Mouse (Mus musculus) cerebellum, adult (tissue): ENCODE results near the gene Cdc6.

Experiments used
- ATAC-seq: cut with Nextera tagmentation; 2 replicates; pipeline ENCODE4 v1.9.2; 2017; ENCODE audit warnings: mild to moderate bottlenecking, moderate library complexity, mixed read lengths; ENCODE audit not compliant: insufficient number of reproducible peaks, low FRiP score, low TSS enrichment

Gene Cdc6

DNA sequence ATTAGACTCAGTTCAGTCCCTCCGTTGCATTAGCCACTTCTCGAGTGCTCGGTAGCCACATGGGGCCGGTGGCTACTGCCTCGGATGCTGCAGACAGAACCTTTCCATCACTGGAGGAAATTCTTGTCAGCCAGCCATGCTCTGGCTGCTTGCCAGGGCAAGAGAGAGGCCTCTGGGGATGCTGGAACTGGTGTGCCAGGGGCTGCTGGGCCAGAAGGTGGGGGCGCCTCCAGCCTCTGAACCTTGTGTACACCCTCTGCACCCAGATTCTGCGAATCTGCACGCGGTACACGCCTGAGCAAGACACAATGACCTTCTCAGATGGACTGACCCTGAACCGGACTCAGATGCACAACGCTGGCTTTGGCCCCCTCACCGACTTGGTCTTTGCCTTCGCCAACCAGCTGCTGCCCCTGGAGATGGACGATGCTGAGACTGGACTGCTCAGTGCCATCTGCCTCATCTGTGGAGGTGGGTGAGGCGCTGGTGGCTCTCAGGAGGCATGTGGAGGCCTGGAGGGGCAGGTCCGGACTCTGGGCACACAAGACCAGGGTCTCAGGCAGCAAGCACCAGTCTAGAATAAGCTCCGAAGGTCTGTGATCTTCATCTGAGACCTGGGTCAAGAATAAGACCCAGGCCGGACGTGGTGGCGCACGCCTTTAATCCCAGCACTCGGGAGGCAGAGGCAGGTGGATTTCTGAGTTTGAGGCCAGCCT lies 63.9 kb downstream of the Cdc6 start:
- no peak for ATAC-seq

- peak; percentile 50; the same call in 1 of the 2 replicates for ATAC-seq
Observed at GRCm38 (mm10) chr11:98972215-98972614, 64.6 kb downstream of the Cdc6 start.

- no peak for ATAC-seq
Observed at GRCm38 (mm10) chr11:98972801-98973360, 65.3 kb downstream of the Cdc6 start.
